Mouse (Mus musculus) 3T3-L1 (cell line): ENCODE results near the gene Rsph9.

Experiments
- DNase-seq: peaks from one replicate; pipeline ENCODE4 v3.0.0-alpha.2; 2015; ENCODE audit warnings: low read depth, low spot score

The Rsph9 gene

DNA sequence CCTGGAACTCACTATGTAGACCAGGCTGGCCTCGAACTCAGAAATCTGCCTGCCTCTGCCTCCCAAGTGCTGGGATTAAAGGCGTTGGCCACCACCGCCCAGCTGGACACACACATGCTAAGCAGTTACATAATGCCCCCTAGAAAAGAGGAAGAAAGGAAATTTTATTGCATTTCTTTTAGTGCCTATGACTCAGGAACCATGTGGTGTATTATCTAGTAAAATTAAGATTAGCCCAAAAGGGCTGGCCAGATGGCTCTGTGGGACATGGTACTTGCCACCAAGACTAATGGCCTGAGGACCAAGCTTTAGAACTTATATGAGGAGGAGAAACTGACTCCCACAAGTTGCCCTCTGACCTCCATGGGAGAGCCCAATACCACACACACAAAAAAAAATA is 4.1 kb downstream of the Rsph9 start:
- DNase-seq, result no peak

DNA sequence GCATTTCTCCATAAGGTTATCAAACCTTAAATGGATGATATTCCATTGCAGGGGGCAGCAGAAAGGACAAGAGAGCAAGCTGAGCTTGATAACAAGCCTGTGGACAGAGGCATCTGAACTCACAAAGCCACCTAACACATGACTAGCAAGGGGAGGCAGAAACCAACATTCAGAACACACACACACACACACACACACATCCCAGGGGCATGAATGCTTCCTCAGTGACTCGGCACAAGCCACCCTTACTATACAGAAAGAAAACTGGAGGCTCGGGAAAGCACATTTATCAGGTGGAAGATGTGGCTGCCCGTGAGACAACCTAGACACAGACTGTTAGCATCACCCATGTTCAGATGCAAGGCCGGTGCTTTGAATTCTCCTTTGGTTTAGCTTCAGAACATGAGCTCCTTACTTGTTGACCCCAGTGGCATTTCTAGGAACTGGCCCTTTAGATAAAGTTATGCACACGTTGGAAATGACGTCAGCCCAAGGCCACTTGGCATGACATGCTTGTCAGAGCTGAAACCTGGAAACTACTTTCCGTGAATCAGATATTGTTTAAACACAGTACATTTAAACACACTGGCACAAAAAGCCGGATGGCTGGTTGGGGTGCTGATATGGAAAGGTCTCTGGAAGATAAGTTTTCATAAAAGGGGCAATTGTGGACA is 5.3 kb downstream of the Rsph9 start:
- DNase-seq, result no peak

DNA sequence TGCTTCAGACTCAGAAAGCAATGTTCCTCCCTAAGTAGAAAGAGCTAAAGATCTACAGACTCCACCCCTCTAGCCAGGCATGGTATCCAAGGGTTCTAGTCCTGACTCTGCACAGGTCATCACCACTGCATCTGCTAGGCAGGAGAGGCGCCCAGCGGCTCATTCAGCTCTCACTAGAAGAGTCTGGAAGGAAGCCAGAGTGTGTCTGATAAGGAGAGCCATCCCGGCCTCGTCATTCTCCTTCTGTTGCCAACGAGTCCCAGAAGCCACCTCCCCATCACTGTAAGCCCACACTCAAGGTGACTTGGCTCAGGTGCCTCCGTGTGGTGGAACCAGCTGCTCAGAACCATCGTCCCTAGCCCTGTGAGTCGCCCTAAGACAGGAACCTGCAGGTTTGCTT is 11.2 kb downstream of the Rsph9 start:
- no peak for DNase-seq

DNA sequence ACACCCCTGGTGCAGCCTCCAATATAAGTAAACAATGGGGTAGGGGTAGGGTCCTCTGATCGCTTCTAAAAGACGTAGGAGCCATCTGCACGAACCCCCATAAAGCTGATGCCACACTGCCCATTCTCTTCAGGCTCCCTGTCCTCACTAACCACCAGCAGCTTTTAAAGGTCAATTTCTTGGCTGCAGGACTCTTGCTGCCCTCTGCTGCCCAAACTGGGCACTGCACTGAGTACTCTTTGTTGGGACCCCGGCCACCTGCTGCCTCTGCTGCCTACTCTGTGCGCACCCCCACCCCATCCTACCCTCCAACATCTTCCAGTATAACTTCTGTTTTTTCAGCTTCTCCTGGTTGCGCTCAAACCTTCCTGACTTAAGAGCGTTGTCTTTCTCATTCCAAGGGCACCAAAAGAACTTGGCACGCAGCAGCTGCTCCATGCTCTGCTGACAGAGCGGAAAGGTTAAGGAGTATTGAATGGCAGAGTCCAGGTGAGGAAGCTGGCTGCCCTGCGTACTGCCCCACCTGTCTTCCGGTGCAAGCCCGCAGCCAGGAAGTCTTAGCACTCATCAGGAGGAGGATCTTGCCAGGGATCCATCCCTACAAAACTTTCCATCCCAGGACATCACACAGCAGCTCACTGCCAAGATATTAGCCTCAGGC is 11.8 kb downstream of the Rsph9 start:
- DNase-seq, result peak; percentile 81

DNA sequence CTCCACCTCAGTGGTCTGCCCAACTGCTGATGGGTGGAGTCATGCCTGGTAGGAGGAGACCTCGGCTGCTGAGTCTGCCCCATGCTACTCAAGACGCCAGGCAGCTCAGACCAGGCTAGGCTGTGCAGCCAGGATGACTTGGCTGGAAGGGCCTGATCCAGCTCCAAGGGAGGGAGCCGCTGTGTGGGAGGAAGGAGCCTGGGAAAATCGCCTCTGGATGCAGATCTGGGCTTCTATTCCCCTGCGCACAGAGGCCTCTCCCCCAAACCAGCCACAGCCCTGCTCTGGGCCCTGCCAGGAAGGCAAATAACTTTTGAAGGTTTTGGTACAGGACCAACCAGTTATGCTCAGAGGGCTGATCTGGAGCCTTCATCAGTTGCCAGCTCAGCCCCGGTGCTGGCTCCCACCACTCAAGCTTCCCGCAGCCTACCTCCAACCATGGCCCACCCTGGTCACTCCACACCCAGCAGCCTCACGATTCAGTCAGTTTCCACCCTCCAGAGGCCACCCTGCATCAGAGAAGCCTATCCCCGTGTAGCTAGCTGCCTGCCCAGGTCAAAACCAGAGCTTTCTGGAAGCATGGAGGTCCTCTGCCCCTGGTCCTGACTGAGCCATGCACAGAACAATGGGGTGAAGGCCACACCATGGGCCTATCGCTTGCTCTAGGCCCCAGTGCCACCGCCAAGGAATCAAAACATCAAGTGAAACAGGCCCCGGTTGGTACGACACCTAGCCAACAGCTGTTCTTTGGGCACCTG is 14.1 kb downstream of the Rsph9 start:
- peak; percentile 27 for DNase-seq

DNA sequence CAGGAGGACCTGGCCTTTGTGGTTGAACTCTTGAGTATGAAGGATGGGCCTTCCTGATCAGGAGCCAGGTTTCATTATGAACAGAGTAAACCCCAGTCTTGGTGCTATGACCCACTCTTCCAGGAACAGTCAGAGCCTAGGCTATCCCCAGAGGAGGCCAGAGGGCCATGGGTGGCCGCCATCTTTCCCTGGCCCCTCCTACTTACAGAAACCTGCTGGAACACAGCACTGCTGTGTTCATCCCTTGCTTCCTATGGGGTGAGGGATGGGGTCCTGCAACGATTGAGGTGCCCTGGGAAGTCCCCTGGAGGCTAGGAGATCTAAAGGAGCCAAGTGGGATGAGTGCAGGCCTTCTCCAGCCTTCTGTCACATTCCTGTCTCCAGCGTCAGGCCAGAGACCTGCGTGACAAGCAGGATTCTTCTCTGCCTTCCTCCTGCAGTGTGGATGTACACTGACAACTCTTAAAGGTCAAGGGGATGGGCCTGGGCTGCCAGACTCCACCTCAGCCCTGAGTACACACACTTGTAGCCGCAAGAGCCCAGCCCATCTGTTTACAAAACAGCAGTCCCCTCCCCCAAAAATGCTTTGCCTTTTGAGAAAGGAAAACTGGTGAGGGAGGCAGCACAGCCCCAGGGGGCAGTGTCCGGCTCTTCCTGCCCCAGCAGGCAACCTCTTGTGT is 16.1 kb downstream of the Rsph9 start:
- DNase-seq, result no peak

DNA sequence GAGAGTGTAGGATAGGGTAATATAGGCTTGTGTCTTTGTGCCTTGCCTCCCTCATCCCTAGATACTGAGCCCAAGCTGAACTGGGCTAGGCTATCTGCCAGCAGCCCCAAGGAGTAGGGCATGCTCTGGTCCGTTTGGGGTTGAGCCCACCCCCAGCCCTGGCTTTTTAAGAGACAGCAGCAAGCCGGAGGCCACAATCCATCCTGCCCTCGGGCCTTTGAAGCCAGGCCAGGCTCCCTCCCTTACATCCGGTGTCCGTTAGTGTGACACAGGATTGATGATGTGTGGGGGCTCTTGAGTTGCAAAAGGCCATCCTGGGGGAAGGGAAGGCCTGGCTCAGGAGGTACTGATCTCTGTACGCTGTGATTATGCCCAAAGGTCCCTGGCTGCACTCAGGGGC is 17.4 kb downstream of the Rsph9 start:
- no peak for DNase-seq

DNA sequence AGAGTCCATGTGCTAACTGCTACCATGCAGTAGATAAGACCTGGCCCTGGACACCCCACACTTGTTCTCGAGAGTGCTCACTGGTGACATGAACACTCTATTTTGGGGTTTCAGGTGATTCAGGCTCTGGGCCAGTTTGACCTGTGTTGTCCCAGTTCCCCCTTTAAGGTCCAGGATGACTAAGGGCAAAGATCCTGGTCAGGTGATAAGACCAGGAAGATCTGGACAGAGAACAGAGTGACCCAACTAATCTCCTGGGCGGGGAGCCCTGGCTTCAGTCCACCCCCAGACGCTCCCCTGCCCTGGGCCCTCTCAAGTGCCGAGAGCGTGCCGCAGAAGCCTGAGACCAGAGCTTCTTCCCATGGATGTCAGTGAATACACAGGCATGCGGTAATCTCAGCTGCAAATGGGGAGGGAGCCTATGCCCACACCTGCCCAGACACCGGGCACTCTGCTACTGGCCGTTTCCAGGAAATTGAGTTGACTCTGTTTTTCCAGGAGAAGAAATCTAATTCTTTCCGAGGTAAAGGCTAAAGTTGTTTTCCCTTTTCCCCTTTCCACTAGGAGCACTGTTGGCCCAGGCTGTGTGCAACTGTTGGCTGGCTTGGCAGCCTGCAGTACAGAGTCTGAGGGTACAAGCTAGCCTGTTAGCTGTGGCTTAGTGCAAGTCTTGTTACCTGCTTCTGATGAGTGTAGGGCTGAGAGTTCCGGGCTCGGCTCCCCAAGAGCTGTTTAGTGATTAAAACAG is 19.9 kb downstream of the Rsph9 start:
- no peak for DNase-seq

DNA sequence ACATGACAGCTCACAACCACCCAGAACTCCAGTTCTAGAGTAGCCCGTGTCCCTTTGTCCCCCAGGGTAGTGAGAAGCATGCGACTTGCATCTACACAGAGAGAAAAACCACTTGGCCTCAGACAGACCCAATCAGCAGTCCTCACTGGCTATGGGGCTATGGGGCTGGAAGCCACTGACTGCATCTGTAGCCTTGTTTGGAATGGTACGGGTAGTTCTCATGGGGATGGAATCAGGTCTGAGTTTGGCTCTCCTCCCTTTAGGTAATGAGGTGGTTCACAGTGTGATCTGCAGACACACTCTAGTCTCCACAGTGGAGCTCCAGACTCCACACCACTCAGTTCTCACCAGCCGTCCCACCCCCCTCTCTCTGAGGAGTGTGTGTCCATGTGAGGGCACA is 20.7 kb downstream of the Rsph9 start:
- no peak for DNase-seq

DNA sequence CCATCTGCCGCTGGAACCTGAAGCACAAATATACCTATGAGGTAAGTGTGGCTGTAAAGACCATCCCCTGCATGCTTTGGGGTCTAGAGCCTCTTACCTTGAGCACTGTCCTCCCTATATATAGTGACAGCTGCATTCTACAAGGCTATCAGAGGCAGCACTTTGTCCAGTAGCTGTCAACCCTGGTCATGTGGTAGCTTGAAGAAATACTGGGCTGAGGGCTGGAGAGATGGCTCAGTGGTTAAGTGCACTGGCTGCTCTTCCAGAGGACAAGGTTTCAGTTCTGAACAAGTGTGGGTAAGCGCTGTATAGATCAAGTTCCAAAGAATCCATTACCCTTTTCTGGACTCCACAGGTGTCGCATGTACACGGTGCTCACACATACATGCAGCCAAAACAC is 21.2 kb downstream of the Rsph9 start:
- DNase-seq, result no peak

DNA sequence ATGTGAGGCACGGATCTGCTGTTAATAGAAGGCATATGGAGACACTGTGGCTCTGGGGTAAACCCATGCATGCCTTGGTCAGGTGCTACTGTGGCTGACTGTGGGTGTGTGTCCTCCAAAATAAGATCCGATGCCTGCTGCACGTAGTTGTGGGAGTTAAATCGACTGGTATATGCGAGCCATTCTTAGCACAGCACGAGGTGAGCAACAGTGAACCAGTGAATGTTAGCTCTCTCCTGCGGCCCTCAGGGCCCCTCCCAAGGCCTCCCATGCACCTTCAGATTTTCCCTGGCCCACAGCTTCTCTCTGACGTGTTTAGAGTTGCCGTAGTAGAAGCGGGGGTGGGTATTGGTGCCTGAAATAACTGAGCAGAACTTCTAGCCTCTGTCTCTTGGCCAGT is 24.4 kb downstream of the Rsph9 start:
- DNase-seq, result no peak

DNA sequence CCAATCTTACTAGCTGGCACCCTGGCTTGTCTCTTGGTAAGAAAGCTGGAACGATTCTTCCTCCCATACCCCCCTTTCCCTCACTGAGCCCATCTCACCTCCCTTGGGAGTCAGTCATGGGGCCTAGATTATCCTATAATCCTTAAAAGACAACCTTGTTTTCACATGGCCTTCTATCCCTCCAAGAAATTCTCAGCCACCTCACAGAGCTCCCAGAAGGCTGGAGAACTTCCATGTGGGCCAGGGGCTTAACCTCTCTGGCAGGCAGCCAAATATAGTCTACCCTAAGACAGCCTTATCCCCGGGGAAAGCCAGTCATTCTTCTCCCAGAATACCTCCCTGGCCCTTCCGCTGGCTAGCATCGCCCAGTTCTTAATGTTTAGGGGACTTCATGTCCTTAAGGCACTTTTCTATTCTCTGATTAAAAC is 25.6 kb downstream of the Rsph9 start:
- DNase-seq, result no peak

DNA sequence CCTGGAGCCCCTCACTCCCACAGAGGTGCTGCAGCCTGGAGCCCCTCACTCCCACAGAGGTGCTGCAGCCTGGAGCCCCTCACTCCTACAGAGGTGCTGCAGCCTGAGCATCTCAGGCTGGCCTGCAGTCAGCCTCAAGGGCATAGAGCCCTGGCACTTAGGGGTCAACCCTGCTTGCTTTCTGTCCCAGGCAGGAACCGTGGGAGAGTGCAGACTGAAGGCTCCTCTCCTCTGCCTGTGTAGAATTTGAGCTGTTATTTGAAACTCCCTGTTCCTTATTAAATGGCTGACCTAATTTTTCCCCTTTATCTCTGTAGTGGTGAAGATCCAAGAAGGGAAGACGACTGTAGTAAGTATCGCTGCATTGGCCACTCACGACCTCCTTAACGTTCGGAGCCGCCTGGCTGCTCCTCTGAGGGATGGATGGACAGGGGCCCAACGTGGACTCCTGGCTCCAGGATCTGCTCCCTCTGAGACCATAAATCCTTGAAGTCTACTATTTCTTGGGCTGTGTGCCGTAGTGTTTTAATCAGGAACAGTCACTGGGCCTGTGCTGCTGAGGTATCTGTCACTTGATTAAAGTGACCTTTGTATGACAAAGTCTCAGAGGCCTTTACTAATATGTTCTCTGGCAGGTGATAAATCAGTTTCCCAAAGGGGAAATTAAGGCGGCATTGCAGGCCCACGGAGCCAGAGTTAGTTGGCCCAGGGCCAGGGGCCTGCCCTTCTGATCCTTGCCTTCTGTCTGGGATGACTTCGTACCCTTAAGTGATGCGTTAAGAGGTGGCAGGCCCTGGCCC is 26.2 kb downstream of the Rsph9 start:
- DNase-seq, result no peak

DNA sequence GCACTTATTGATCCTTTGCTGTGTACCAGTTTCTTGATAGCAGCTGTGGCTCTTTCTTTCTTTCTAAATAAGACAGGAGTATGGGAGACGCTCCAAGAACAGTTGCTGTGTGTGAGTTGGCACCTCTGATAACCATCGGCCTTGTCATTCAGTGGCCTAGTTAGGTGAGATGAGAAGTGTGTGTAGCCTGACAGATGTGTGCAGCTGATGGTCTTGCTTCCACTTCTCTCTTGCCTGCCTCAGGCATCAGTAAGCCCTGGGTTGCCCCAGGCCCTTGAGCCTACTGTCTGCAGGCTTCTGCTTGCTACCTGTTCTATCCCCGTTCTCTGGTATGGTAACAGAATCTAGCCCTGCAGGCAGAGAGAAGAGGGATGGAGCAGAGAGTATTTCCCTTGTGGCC is 27.1 kb downstream of the Rsph9 start:
- DNase-seq, result no peak

DNA sequence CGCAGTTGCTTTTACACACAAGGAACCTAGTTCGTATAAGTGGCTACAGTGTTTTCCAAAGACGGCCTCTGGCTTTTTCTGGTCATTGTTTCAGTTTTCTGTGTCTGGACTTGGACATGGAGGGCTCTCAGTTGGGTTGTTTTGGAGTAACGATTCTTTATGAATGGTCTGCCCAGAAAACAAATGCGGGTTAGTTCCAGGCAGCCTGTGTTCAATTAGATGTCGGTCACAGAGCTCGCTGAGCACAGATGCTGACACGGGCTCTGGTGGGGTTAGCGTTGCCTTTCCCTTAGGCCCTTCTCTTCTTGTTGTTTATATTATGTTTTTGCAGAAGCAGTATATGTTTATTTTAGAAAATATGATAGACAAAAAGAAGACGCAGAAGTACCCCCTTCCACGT is 27.9 kb downstream of the Rsph9 start:
- DNase-seq, result no peak

DNA sequence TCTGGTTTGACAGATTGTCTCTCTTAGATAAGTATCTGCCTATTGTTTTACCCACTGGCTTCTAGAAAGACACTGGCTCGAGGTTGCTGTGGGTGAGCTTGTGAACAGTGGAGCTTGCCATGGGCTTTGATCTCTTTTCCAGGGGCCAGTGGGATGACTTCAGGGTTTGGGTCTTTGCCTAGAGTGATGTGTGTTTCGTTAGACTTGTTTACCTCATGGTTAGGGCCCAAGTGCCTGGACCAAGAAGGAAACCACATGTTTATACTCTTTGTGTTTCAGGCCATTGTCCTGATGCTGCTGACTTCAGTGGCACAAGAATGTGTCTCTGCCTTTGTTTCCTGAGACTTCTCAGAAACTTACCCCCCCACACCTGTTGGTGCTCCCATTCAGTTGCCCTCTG is 28.5 kb downstream of the Rsph9 start:
- no peak for DNase-seq

DNA sequence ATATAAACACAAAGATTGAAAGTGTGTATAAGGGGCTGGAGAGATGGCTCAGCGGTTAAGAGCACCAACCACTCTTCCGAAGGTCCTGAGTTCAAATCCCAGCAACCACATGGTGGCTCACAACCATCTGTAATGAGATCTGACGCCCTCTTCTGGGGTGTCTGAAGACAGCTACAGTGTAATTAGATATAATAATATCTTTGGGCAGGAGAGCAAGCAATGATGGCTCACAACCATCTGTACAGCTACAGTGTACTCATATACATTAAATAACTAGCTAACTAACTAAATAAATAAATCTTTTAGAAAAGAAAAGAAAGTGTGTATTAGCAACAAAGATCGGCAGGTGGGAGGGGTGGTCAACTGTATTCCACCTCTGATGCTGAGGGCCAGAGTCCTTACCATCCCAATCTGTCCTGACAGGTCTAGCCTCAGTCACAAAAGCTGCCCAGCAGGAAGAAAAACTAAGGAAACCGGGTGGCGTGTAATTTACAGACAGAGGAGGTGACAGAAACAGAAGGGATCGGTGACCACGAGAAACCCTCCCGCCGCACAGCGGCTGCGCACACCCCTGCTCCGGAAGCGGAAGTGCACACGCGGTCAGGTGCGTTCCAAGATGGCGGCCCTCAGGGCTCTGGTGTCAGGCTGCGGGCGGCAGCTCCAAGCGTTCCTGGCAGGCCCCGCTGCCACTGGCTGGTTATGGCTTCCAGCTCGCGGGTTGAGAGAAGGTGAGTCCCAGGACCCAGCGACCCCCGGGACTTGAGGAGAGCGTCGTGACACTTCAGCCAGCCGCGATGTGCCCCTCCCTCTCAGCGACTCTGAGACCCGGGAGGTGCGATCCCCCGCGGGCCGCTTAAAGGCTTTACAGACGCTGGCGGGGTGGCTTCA is 33.4 kb downstream of the Rsph9 start, which contains the start of gene Mrps18a:
Gene Mrps18a, plus strand, starts transcription at position 585 of the 888 bp plus-strand sequence.
- DNase-seq, result peak; percentile 81

DNA sequence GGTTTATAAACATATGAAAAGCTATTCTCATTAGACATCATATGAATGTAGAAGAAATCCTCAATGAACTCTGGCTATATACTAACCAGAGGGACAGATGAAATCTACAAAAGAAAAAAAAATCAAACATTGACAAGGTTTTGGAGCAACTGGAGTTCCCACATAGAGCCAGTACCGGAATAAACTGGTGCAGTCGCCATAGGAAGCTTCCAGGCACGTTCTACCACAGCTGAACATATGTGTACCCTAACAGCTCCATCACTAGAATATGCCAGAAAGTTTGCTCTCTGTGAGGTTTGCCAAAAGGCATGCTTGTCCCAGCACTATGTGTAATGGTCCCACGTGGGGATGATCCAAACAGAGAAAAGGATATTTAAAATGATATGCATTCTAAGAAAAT is 35.7 kb downstream of the Rsph9 start:
- no peak for DNase-seq

DNA sequence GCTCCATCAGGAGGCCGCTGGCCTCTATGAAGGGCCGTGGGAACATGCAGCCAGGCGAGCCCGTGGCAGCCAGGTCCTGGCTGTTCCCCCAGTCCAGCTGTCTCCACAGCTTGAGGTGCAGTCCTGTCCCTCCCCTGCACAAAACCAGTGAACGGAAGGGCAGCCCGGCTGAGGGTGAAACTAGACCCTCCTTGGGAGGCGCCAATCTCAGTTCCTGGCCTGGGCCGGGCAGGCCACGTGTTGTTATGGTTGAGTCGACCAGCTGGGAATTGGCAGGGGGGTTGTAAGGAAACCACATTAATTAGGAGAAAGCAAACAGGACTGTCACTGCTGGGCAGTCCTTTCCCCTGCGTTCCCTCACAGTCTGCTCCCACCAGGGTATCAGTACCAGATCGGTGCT is 39.5 kb downstream of the Rsph9 start:
- no peak for DNase-seq
